Mouse (Mus musculus): Measurements from ENCODE around the gene Gclc. TPM values are rescaled to one million over a fixed set of nuclear protein-coding genes. Genes with fewer than 3 reads are reported as not detected.

Gclc gene
- total RNA-seq, 4 experiments from 2014 or later: 7.2 to 9.6 (median 9.4) TPM

DNA sequence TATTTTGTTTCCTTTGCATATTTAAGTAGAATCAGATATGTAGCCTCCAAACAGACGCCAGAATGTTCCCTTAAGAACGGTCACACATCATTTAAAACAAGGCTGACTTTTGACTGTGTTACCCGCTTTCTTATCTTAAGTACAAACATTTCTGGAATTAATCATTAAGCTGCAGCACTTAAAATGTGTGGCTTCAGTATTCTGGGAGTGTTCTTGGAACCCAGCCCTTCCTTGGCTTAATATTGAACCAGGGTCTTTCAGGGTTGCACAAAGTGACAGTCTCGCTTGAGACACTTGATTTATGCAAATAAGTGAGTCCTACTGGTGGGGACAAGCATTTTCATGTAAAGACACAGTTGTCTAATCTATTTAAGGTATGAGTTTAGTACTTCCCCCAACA lies 27.9 kb downstream of the Gclc start:
- DNase-seq (ENCODE audit: low spot score in 2 of 2): no peak

DNA sequence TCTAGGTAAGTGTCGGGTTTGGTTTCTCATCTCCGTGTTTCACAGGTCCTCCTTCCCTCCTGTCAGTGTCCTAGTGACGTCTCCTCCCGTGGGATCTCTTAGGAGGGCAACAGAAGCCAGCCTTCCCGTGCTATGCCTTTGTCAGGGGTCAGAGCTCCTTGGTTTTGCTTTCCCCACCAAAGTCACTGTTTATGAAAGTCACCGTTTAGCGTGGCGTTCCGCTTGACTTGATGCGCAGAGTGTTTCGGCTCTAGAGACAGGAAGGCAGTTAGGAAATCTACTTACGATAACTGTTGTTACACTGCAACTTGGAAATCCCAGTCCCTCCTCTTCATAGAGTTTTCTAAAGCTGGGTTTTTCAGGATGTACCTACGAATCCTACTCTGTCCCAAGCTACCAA lies 28.7 kb downstream of the Gclc start:
- DNase-seq (ENCODE audit: low spot score in 2 of 2): no peak

DNA sequence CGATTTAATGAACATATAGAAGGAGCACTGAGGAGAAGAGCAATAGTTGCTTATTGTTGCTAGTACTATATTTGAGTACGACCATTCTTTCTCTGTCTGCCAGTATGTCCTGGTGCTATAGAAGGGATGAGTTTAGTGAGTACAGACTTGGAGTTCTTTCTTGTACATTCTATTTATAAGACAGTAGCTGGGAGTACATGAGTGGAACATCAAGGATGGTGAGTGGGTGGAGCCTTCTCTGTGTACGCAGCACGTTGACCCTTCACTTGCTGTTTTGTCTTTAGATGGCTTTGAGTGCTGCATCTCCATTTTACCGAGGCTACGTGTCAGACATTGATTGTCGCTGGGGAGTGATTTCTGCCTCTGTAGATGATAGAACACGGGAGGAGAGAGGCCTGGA lies 31.1 kb downstream of the Gclc start:
- no peak for DNase-seq (ENCODE audit: low spot score in 2 of 2)

DNA sequence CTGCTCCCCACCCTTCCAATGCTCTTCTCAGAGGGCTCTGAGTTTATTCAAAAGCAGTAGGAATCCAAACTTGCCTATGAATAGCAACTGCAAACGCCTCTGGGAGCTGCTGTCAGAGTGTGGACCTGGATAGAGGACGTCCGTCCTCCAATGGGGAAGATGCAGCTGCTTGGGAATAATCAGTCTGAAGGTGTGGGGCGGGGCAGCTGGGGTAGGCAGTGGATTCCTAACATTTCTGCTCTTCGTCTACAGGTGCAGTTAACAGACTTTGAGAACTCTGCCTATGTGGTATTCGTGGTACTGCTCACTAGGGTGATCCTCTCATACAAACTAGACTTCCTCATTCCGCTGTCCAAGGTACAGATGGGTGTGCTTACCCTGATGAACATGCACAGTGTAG lies 33.6 kb downstream of the Gclc start:
- no peak for DNase-seq (ENCODE audit: low spot score in 2 of 2)

DNA sequence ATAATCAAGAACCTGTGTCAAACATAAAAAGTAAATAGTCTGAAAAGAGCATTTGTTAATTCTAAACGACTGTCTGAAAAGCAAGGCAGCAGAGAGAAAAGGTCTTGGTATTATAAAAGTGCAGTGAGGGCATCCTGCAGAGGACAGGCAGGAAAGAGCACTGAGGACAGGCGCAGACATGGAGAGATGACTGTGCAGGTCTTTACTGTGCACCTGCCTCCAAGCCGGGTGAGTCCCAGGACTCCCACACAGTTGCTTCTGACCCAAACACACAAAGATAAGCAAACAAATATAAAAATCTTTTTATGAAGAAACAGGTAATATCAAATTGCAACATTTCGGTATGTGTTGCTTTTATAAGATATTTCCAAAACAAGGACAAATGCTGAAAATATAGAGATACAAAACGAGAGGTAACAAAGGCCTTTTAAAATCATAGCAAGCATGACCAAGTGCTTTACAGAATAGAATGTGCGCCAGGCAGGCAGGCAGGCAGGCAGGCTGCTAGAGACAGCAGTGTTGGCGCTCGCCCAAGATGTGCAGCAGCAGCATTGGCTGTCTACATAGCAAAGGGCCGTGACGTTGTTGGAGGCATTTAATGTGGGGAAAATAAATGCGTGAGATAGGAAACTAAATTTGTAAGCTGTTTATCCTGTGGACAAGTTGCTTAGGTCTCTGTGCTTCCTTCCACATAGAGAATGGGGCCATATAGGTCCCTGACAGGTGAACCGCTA lies 35.4 kb downstream of the Gclc start:
- no peak for DNase-seq (ENCODE audit: low spot score in 2 of 2)

DNA sequence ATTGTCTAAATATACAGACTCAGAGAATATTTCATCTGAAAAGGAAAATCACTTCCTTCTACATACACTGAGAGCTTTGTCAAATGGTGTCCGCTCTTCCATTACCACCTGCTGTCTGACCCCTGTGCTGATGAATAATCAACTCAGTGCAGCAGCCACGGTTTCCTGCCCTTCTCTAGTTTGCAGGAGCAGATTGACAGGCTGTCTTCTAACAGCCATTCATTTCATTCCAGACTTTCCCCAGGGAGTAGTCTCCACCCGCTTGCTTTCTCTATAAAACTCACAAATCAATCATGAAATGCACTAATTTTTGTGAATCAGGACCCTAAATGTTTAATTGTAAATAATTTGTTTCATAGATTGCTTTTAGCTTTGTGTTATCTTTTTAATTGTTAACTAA lies 39.5 kb downstream of the Gclc start:
- DNase-seq (ENCODE audit: low spot score in 2 of 2): no peak

DNA sequence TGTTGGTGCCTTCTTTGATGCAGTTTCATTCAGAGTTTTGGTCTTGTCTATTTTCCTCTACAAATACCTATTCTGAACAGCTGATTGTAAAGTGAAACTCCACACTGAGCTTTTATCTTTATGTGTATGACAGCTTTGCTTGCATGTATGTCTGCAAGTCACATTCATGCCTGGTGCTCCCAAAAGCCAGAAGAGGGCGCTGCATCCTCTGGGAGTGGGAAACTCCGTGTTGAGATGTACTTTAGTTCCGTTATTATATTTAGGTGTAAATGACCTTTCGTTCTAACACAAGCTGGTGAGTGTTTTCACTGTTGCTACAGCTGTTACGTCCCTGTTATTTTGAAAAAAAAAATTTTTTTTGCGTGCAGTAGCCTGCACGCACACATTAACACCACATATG lies 48.1 kb downstream of the Gclc start:
- DNase-seq (ENCODE audit: low spot score in 2 of 2): no peak

DNA sequence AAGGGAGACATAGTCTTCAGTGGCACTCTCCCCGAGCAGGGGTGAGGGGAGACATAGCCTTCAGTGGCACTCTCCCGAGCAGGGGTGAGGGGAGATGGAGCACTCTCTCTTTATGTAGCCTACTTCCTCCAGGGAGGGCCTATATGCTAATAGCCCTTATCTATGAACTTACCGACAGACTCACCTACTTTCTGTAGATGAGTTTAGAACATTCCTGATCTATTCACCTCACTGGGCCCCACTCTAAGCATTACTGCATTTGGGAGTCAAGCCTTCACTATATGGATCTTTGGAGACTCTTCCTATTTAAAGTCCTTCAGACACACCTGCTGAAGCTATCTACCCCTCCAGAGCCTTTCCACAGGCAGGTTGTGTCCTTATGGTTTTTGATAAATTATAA lies 52.1 kb downstream of the Gclc start:
- DNase-seq (ENCODE audit: low spot score in 2 of 2): no peak

DNA sequence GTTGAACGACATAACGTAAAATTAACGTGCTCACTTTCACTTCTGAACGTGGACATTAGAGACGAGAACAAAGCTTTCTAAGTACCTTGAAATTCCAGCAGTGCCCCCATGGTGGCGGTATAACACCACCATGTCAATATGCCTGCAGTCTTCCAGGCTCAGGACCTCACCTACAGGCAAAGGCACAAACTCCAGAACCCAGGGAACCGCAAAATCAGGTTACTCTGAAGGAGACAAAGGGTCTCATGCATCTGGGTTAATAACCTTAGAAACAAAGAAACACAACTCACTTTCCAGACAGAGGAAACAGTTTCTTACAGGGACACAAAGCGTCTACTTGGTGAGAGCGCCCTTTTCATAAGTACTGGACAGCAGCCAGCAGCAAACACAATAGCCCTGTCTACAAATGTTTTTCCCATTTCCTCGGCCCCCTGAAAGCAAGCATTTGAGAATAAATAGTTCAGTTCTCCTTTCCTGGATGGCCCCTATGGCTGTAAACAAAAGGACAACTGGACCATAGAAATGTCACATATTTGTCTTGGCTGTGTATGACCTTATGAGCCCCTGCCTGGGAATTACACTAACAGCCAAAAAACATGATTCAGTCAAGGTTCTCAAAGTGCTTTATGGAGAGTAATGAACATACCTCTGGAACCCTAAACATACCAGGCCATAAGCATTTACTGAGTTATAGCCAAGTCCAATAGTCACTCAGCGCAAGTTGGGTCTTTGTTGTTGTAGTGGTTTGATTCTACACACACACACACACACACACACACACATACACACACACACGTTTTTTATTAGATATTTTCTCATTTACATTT lies 52.7 kb downstream of the Gclc start:
- peak; percentile 65 to 74 for DNase-seq (ENCODE audit: low spot score in 2 of 2)

DNA sequence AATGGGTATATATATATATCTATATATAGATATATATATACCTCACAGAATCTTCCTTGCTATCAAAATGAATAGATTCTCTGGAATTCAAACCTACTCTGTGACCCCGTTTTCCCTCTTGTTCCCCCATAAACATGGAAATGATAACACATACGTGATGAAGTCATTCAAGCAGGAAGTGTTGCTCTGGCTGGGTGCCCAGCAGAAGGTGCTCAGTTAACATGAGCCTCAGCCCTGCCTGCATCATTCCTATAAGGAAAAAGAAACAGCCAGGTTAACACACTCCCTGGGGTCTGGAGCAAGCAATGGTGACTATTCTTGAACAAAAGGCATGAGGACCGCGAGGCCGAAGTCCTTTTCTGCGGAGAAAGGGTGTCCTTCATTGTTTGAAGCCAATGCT lies 54.1 kb downstream of the Gclc start:
- no peak for DNase-seq (ENCODE audit: low spot score in 2 of 2)

DNA sequence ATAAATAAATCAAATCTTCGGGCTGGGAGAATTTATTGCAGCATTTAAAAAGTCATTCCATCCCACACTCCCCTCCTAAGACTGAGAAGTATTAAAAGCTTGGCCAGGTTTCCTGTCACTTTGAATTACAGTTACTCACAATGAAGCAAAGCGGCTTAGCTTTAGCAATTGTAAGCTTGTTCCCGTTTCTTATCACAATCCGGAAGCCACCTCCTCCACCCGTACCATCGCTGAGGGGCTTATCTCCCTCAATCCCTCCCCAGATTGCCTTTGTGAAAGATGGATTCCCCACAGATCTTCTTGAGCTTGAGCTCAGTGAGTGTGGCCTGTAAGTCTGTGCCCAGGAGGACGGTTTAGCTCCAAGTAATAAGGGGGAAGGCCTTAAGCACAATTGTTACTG lies 64.5 kb downstream of the Gclc start:
- no peak for DNase-seq (ENCODE audit: low spot score in 2 of 2)

DNA sequence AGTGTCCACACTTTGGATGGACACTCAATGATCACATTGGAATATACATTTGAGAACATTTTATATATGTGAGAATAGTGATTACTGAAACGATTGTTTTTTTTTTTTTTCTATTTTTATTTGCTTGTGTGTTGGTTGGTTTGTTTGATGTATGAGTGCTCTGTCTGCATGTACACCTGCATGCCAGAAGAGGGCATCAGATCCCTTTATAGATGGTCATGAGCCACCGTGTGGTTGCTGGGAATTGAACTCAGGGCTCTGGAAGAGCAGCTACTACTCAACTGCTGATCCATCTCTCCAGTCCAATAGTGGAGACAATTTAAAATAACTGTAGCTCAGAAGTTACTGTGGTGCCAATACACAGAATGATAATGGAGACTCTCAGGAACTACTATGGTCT lies 65.0 kb downstream of the Gclc start:
- DNase-seq (ENCODE audit: low spot score in 2 of 2): no peak

DNA sequence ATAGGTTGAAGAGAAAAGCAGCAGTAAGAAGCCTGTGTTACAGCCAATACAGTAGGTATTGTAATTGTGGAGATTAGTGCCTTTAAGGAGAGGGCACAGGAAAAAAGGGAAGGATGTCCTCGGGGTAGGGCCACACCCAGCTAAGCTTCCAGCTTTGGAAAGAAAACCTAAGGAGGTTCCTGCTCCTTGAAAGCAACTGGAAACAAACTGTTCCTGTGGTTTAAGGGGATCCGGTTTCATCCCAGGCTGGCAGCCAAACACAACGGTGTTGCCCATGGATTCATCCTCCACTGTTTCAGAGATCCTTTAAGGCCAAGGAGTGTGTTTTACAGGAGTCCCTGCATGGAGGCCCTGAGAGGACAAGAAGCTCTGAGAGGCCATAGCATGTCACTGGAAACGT lies 66.5 kb downstream of the Gclc start:
- no peak for DNase-seq (ENCODE audit: low spot score in 2 of 2)

DNA sequence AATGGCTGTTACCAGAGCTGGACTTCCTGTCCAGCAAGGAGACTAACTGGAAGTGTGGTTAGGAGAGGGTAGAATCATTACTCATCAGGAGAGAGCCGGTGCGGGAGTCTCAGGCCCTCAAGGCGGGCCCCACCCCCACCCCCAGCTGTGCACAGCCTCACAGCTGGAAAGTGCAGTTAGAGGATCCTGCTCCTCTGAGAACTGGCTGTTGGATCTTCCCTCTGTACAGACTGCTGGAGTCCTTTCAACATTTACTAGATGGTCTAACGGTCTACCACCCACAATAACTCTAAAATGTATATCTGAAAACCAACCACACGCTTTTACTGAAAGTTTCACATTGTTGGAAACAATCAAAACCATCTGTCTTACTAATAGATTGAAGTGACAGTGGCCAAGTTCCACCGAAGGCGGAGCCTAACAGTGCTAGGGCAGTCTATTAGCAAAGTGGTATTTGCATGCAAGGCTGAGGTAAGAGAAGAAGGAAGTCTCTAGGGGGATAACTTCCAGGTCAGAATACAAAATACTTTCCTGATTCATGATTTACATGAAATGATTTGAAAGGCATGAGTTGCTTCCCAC lies 71.1 kb downstream of the Gclc start:
- peak in 1 of 2 experiments; percentile 18 for DNase-seq (ENCODE audit: low spot score in 2 of 2)

DNA sequence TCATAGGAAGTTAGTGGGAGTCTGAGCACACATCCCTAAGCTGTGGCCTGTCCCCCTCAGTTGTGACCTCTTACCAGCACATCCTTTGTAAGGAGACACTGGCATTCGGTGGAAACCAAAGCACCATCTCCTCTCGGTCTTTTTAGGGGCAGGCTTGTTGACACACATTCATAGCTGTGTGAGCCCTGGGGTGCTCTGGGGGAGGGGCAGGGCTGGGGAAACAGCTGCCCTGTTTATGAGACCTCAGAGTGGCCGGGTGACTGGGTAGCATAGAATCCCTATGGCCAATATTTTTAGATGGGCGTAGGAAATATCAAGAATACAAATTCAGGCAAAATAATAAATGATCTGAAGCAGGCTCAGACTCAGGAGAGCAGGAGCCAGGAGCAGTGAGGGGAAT lies 71.9 kb downstream of the Gclc start:
- no peak for DNase-seq (ENCODE audit: low spot score in 2 of 2)

DNA sequence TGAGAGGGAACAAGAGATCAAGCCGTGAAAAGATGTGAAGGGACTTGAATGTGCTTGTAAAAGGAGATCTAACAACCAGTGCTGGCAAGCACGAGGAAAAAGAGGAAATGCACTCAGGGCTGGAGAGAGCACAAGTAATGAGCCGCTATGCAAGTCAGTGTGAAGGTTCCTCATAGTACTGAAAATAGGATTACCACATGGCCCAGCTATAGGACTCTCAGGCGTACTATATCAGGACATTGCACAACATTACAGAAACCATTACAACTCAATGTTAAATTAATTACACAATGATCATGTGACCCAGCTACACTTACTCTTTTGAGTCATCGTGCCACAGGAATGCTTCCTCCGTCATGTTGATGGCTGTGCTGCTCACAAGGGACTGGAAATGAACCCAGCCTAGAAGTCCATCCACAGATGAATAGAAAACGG lies 74.2 kb downstream of the Gclc start:
- DNase-seq (ENCODE audit: low spot score in 2 of 2): no peak

DNA sequence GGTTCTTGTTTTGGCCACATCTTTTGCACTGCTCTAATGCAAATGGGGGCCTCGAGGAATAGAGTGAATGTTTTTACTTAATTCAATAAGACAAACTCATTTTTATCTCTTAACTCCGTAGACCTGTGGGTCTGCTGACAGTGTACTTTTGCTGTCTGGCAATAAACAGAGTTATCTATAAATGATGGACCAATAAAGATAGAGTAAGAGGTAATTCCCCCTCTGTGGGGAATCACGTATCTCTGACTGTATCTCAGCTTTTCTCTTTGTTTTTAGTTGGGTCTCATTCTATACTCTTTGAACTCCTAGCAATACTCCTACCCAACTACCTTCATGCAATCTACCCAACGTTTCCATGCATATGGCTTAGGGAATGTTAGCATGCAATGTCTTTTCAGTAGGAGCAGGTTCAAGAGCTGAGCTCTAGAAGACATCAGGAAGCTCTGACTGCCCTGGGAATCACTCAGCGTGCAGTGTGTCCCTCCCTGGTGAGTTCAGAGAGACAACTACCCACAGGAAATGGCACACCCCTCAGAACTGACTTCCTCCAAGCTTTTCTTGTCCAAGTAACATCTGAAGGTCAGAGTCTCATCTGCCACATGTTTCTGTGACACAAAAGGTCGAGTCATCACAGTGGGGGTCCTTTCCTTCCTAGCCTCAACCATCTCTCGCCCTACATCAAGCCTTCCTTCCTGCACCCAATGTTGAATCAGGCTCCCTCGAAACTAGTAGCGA lies 80.1 kb downstream of the Gclc start:
- DNase-seq (ENCODE audit: low spot score in 2 of 2): no peak

DNA sequence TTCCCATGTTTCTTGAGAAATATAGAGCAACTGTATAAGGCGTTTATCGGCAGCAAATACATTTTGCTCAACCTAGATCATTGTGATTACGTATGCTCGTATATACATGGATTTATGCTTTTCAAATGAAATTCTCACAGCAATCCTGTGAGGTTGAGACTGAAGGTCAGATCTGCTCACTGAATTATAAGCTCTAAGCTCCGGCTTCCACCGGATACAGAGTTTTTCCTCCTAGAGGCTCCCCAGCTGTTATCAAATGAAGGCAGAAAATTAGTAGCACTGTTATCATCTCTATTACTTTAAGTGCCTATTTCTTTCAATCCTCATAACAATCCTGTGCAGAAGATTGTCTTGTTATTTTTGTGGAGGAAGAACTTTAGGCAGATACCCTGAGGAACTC lies 80.8 kb downstream of the Gclc start:
- no peak for DNase-seq (ENCODE audit: low spot score in 2 of 2)

DNA sequence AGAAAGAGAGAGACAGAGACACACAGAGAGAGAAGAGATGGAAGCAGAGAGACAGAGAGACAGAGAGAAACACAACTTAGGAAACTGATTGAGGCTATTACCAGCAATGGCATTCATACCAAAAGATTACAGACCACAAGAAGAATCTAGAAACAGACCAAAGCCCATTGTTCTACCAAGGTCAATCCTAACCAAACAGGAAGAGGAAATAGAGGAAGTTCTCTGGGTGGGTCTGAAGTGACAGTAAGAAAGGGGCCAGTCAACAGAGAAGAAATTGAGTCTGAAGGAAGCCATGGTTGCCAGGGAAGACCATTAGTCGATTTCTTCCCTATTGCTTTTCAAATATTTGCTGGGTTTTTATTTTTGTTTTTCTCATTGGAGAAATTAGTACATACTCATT lies 81.4 kb downstream of the Gclc start:
- no peak for DNase-seq (ENCODE audit: low spot score in 2 of 2)

DNA sequence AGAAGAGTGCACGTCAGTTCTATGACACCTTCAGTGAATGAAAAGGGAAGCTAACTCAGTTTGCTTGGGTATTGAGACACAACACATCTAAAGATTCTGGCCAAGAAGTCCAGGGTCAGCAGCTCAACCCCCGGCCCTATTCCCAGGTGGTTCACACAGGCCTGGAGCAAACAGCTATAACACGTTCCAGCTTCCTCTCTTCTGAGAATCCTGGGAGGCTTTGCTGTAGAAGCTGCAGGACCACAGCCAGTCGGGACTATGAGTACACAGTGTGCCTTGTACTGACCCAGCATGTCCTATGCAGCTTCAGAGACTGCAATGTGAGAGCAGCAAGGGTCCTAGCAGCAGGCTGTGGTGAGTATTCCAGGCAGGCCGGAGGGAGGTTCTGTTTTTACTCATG lies 84.3 kb downstream of the Gclc start:
- peak; percentile 38 to 42 for DNase-seq (ENCODE audit: low spot score in 2 of 2)
